Mouse (Mus musculus) embryonic facial prominence, embryonic 11.5 days (tissue): ENCODE results near the gene Rfx1. TPM values are rescaled to one million over a fixed set of nuclear protein-coding genes. Genes with fewer than 3 reads are reported as not detected.

ENCODE experiments used
- ATAC-seq: fragments of 200-750 bp; cut with Nextera tagmentation; replicated peaks from 2 replicates; pipeline ENCODE4 v1.8.0; 2017; ENCODE audit warnings: low read depth; ENCODE audit not compliant: insufficient number of reproducible peaks, low FRiP score, low TSS enrichment
- DNase-seq: peaks from one replicate; pipeline ENCODE4 v3.0.0-alpha.2; 2015; ENCODE audit warnings: low spot score
- H3K27ac ChIP-seq: fragments of 300-500 bp; sonication (generic); replicated peaks from 2 replicates; pipeline ENCODE4 v1.5.1; 2014; ENCODE audit warnings: mild to moderate bottlenecking, low read depth, low read length, control low read depth
- H3K27me3 ChIP-seq: fragments of 300-500 bp; sonication (generic); 2 replicates; pipeline ENCODE4 v1.6.1; 2014; ENCODE audit warnings: mild to moderate bottlenecking, low read length, moderate library complexity, mixed read lengths; ENCODE audit not compliant: control insufficient read depth, insufficient read depth
- H3K36me3 ChIP-seq: fragments of 300-500 bp; sonication (generic); replicated peaks from 2 replicates; pipeline ENCODE4 v1.6.1; 2014; ENCODE audit warnings: low read depth, mild to moderate bottlenecking, low read length, moderate library complexity, mixed read lengths; ENCODE audit not compliant: control insufficient read depth, insufficient read depth
- H3K4me1 ChIP-seq: fragments of 300-500 bp; sonication (generic); 2 replicates; pipeline ENCODE4 v1.6.1; 2014; ENCODE audit warnings: low read length, mixed read lengths; ENCODE audit not compliant: control insufficient read depth, insufficient read depth
- H3K4me2 ChIP-seq: fragments of 300-500 bp; sonication (generic); 2 replicates; pipeline ENCODE4 v1.6.1; 2014; ENCODE audit warnings: low read depth, mild to moderate bottlenecking, control low read depth, low read length, moderate library complexity
- H3K4me3 ChIP-seq: fragments of 300-500 bp; sonication (generic); 2 replicates; pipeline ENCODE4 v1.5.1; 2014; ENCODE audit warnings: low read depth, low read length, control low read depth
- H3K9ac ChIP-seq: fragments of 300-500 bp; sonication (generic); replicated peaks from 2 replicates; pipeline ENCODE4 v1.6.1; 2014; ENCODE audit warnings: mild to moderate bottlenecking, control low read depth, low read length
- H3K9me3 ChIP-seq: fragments of 300-500 bp; sonication (generic); replicated peaks from 2 replicates; pipeline ENCODE4 v1.6.1; 2016; ENCODE audit warnings: mild to moderate bottlenecking, low read length, inconsistent platforms, mixed read lengths; ENCODE audit not compliant: control insufficient read depth
- WGBS: fragments of 180-500 bp; shearing (Covaris S2); extraction: QIAGEN DNeasy Blood & Tissue Kit; methylation state at CpG from one replicate; pipeline ENCODE4 v1.1.7; 2014; 5-methylcytosine and 5-hydroxymethylcytosine counted together
- polyA plus RNA-seq: library from polyadenylated mRNA; unstranded; fragments of >200 nt; fragmentation: Nextera tagmentation; extraction: Ambion mirVana; gene quantifications from 2 replicates; pipeline ENCODE4 v1.2.1, GENCODE M21; 2014

Rfx1 gene
- polyA plus RNA-seq, 1 experiment from 2014 or later, result 7.5 TPM

GRCm38 (mm10) chr8:84115646-84116045 is 49.0 kb downstream of the Rfx1 start:
- Histone ChIP-seq H3K27ac (no peak overlapping the region), H3K4me3 (no peak overlapping the region), H3K4me2 (no peak overlapping the region), H3K9me3 (no peaks in the 10 kb centered on the region), H3K9ac (no peak overlapping the region), H3K27me3 (no peaks in the 10 kb centered on the region), H3K4me1 (no peaks in the 10 kb centered on the region), H3K36me3 (no peaks in the 10 kb centered on the region)
- no peak for DNase-seq
- ATAC-seq, result no peak
- WGBS, result 82% methylated on average over 6 of the region's 6 CpGs

GRCm38 (mm10) chr8:84122151-84122550 is 55.5 kb downstream of the Rfx1 start:
- H3K9me3 ChIP-seq, result no peaks in the 10 kb centered on the region
- H3K27me3 ChIP-seq, result no peaks in the 10 kb centered on the region
- DNase-seq (no peak), ATAC-seq (no peak)
- no peak overlapping the region for H3K9ac ChIP-seq
- no peaks in the 10 kb centered on the region for H3K4me1 ChIP-seq
- no peak overlapping the region for H3K27ac ChIP-seq
- H3K4me2 ChIP-seq, result no peak overlapping the region
- H3K36me3 ChIP-seq, result no peaks in the 10 kb centered on the region
- H3K4me3 ChIP-seq, result no peak overlapping the region
- 87% methylated on average over 3 of the region's 3 CpGs for WGBS

- Histone ChIP-seq H3K36me3 (no peaks in the 10 kb centered on the region), H3K9me3 (no peaks in the 10 kb centered on the region), H3K4me3 (no peak within 1 kb of the TSS), H3K27me3 (no peaks in the 10 kb centered on the region), H3K4me2 (no peak within 1 kb of the TSS), H3K4me1 (no peaks in the 10 kb centered on the region), H3K9ac (no peak within 1 kb of the TSS), H3K27ac (no peak within 1 kb of the TSS)
- ATAC-seq, result no peak
- DNase-seq, result no peak
- 48% methylated on average over 9 of the region's 9 CpGs for WGBS
These were observed 59.0 kb downstream of the Rfx1 start, which contains the start of gene Podnl1 for GRCm38 (mm10) chr8:84125656-84126055. Gene Podnl1, plus strand, starts transcription at chr8:84125989.

GRCm38 (mm10) chr8:84126742-84127141 is 60.1 kb downstream of the Rfx1 start:
- 85% methylated on average over 2 of the region's 2 CpGs for WGBS
- H3K27me3 ChIP-seq, result no peaks in the 10 kb centered on the region
- no peak overlapping the region for H3K9ac ChIP-seq
- no peak overlapping the region for H3K4me3 ChIP-seq
- H3K9me3 ChIP-seq, result no peaks in the 10 kb centered on the region
- ATAC-seq (no peak), DNase-seq (no peak)
- H3K4me2 ChIP-seq, result no peak overlapping the region
- H3K27ac ChIP-seq, result no peak overlapping the region
- H3K36me3 ChIP-seq, result no peaks in the 10 kb centered on the region; the same call in 1 of the 2 replicates
- H3K4me1 ChIP-seq, result no peaks in the 10 kb centered on the region

- DNase-seq (no peak), ATAC-seq (peak; percentile 11; the same call in 1 of the 2 replicates)
- no peaks in the 10 kb centered on the region; the same call in 1 of the 2 replicates for H3K36me3 ChIP-seq
- H3K4me1 ChIP-seq, result no peaks in the 10 kb centered on the region
- no peak overlapping the region for H3K4me2 ChIP-seq
- H3K9ac ChIP-seq, result no peak overlapping the region
- no peak overlapping the region for H3K27ac ChIP-seq
- H3K27me3 ChIP-seq, result no peaks in the 10 kb centered on the region
- H3K9me3 ChIP-seq, result no peaks in the 10 kb centered on the region
- WGBS, result 61% methylated on average over 17 of the region's 17 CpGs
- H3K4me3 ChIP-seq, result no peak overlapping the region
These were observed 60.7 kb downstream of the Rfx1 start for GRCm38 (mm10) chr8:84127202-84127901.

GRCm38 (mm10) chr8:84128277-84128676 is 61.6 kb downstream of the Rfx1 start:
- H3K4me3 ChIP-seq, result no peak overlapping the region
- no peak for ATAC-seq
- H3K36me3 ChIP-seq, result peaks cover 4% of the 10 kb centered on the region
- H3K4me2 ChIP-seq, result no peak overlapping the region
- no peak overlapping the region for H3K27ac ChIP-seq
- no peak for DNase-seq
- H3K9ac ChIP-seq, result no peak overlapping the region; the same call in 1 of the 2 replicates
- no peaks in the 10 kb centered on the region for H3K4me1 ChIP-seq
- 78% methylated on average over 8 of the region's 8 CpGs for WGBS
- no peaks in the 10 kb centered on the region for H3K27me3 ChIP-seq
- no peaks in the 10 kb centered on the region for H3K9me3 ChIP-seq

- Histone ChIP-seq H3K9ac (no peak overlapping the region; the same call in 1 of the 2 replicates), H3K27ac (no peak overlapping the region)
- 43% methylated on average over 30 of the region's 30 CpGs for WGBS
These were observed 64.2 kb downstream of the Rfx1 start for GRCm38 (mm10) chr8:84130806-84131205.

GRCm38 (mm10) chr8:84132225-84132624 is 65.6 kb downstream of the Rfx1 start:
- H3K36me3 ChIP-seq, result peaks cover 12% of the 10 kb centered on the region
- 88% methylated on average over 8 of the region's 8 CpGs for WGBS

More at GRCm38 (mm10) chr8:84130806-84131205, 64.2 kb downstream of the Rfx1 start:
- Histone ChIP-seq H3K27me3 (no peaks in the 10 kb centered on the region), H3K9me3 (no peaks in the 10 kb centered on the region), H3K4me2 (no peak overlapping the region), H3K4me1 (no peaks in the 10 kb centered on the region), H3K4me3 (no peak overlapping the region), H3K36me3 (peaks cover 9% of the 10 kb centered on the region)
- ATAC-seq (no peak), DNase-seq (no peak)

More at GRCm38 (mm10) chr8:84132225-84132624, 65.6 kb downstream of the Rfx1 start:
- Histone ChIP-seq H3K9ac (no peak overlapping the region), H3K4me1 (no peaks in the 10 kb centered on the region), H3K9me3 (no peaks in the 10 kb centered on the region), H3K27ac (no peak overlapping the region), H3K4me2 (no peak overlapping the region), H3K4me3 (no peak overlapping the region), H3K27me3 (no peaks in the 10 kb centered on the region)
- ATAC-seq (no peak), DNase-seq (no peak)
